Mouse (Mus musculus) ES-Bruce4 (cell line): ENCODE data around the gene Cntfr. TPM values are rescaled to one million over a fixed set of nuclear protein-coding genes. Genes with fewer than 3 reads are reported as not detected.

ENCODE experiments used
- H3K27ac ChIP-seq: 2 replicates; pipeline ENCODE4 v1.5.1; 2012; ENCODE audit warnings: low read length, inconsistent platforms; ENCODE audit not compliant: insufficient read depth
- H3K27me3 ChIP-seq: 2 replicates; pipeline ENCODE4 v1.6.1; 2012; ENCODE audit warnings: mild to moderate bottlenecking, low read length, inconsistent platforms; ENCODE audit not compliant: control insufficient read depth, poor library complexity, insufficient read depth, severe bottlenecking
- H3K36me3 ChIP-seq: 2 replicates; pipeline ENCODE4 v1.6.1; 2012; ENCODE audit warnings: inconsistent platforms, mild to moderate bottlenecking, low read length, moderate library complexity; ENCODE audit not compliant: control insufficient read depth, poor library complexity, insufficient read depth, severe bottlenecking
- H3K4me1 ChIP-seq: one replicate; pipeline ENCODE4 v1.8.1; 2011; ENCODE audit warnings: low read length; ENCODE audit not compliant: control insufficient read depth, insufficient read depth
- H3K4me3 ChIP-seq: 2 replicates; pipeline ENCODE4 v1.5.1; 2011; ENCODE audit warnings: low read depth, mild to moderate bottlenecking, low read length
- H3K9ac ChIP-seq: 2 replicates; pipeline ENCODE4 v1.6.1; 2012; ENCODE audit warnings: low read depth, mild to moderate bottlenecking, inconsistent platforms; ENCODE audit not compliant: poor library complexity, severe bottlenecking
- H3K9me3 ChIP-seq: replicated peaks from 2 replicates; pipeline ENCODE4 v1.6.1; 2012; ENCODE audit warnings: mild to moderate bottlenecking, low read length, inconsistent platforms; ENCODE audit not compliant: control insufficient read depth, poor library complexity, insufficient read depth, severe bottlenecking
- CTCF ChIP-seq: IDR thresholded peaks from one replicate; pipeline ENCODE4 v1.8.1; 2011; ENCODE audit warnings: low read depth, low read length
- EP300 ChIP-seq: IDR thresholded peaks from 2 replicates; pipeline ENCODE4 v1.6.1; 2011; ENCODE audit warnings: low read depth, low read length; ENCODE audit not compliant: insufficient read depth
- POLR2A ChIP-seq: IDR thresholded peaks from one replicate; pipeline ENCODE4 v1.8.1; 2011; ENCODE audit warnings: low read length; ENCODE audit not compliant: insufficient read depth
- polyA plus RNA-seq: library from polyadenylated mRNA; stranded (reverse); fragments of >200 nt; gene quantifications from 2 replicates; pipeline ENCODE4 v1.2.4, GENCODE M21; 2011; ENCODE audit warnings: low read depth; ENCODE audit not compliant: missing spikeins, insufficient read depth, insufficient read length

The Cntfr gene
- polyA plus RNA-seq, 1 experiment: 23.9 TPM

DNA sequence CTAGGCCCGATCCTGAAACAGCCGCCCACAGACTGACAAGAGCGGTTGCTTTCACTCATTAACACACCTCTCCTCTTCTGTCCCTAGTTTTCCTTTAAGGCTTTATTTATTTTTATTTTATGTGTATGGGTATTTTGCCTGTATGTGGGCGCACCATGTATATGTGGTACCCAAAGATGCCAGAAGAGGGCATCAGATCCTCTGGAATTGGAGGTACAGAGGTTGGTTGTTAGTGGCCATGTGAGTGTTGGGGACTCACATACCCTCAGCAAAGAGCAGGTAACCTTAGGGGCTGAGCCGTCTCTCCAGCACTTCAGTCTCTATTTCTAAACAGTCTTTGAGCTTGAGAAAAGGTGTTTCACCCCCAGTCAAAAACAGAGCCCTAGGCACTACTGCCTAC lies 18.7 kb upstream of the Cntfr start:
- TF ChIP-seq EP300 (no peak), CTCF (peak; percentile 14)
- H3K4me1 ChIP-seq: no peaks in the 10 kb centered on the region
- no peak overlapping the region for H3K4me3 ChIP-seq
- no peaks in the 10 kb centered on the region for H3K9me3 ChIP-seq
- H3K36me3 ChIP-seq: peaks cover 13% of the 10 kb centered on the region
- no peaks in the 10 kb centered on the region for H3K27me3 ChIP-seq
- no peak overlapping the region for H3K9ac ChIP-seq
- no peak overlapping the region for H3K27ac ChIP-seq

DNA sequence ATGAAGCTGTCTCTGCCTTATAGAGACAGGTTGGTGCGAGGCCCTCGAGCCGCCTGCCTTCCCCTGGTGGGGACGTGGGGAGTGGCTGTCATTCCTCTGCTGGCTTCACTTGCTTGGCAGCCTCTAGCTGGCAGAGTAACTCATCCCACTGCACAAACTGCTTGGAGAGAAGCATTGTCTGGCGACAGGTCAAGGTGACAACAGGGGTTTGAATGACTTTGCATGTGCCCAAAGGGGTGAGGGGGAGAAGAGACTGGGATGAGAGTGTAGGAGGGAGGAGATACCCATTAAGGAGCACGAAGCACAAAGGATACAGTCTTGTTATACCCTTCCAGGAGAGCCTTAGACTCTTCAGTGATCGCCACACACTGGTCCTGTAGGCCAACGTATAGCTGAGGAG lies 18.2 kb upstream of the Cntfr start:
- no peak for TF ChIP-seq POLR2A
- no peak for TF ChIP-seq EP300
- TF ChIP-seq CTCF: no peak
- Histone ChIP-seq H3K4me1 (no peaks in the 10 kb centered on the region), H3K9me3 (no peaks in the 10 kb centered on the region), H3K27me3 (no peaks in the 10 kb centered on the region), H3K36me3 (peaks cover 13% of the 10 kb centered on the region), H3K9ac (no peak overlapping the region), H3K4me3 (no peak overlapping the region), H3K27ac (no peak overlapping the region)

DNA sequence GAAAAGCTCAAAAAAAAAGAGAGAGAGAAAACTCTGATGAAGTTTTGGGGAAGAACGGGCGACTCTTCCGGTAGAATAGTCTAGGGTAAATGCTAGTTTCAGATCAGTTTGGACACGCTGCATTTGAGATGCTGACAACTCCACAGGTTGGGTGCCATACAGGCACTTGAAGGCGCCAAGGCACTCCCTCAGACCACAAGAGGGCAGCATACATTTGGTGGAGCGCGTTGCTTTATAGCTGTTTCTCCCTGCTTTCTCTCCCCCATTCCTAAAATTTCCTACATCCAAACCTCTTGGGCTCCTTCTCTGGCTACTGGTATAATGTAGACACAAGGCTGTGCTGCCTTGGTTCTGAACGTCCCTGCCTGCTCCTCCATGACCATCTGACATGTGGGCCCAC lies 17.4 kb upstream of the Cntfr start:
- Histone ChIP-seq H3K9ac (no peak overlapping the region), H3K9me3 (no peaks in the 10 kb centered on the region), H3K4me3 (no peak overlapping the region), H3K36me3 (peaks cover 7% of the 10 kb centered on the region; the same call in 1 of the 2 replicates), H3K4me1 (no peaks in the 10 kb centered on the region), H3K27ac (no peak overlapping the region), H3K27me3 (no peaks in the 10 kb centered on the region)
- TF ChIP-seq EP300 (no peak), POLR2A (no peak), CTCF (peak; percentile 88)

DNA sequence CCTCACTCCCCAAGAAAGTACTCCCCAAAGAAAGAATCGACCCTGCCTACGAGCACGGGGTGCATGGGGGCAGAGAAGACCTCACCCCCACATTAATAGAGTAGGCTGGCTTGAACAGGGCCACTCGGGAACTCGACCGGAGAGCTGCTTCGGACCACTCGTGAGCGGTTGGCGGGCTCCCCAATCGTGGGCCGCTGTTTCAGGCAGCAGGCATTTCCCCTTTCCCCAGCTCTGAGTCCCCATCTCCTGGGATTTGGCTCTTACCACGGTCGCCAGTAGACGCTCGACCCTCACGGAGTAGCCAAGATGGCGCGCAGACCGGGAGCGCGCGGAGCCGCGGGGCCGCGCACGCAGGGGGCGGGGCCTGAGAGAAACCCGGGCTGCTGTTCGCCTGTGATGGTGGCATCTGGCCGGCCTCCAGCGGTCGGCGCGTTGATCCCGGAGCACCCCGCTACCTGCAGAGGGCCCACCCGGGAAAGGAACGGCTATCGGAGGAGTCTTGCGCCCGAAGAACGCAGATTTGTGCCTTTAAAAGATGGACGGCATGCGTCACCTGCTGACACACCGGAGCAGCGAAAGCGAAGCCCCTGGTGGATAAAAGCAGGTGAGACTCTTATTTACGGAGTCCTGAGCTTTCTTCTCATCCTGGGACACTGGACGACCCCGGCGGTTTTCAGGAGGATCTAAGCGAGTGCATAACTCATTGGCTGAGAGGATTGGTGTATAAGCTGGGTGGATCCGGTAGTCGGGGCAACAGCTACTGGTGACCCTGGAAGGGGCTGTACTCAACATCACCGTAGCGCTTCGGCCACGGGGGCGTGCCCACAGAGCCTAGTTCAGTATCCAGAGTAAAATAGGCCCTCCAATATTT lies 16.5 kb upstream of the Cntfr start, which contains the start of gene Rpp25l:
Gene Rpp25l (minus strand): TSS at position 338 of the 871 bp plus-strand sequence.
- no peaks in the 10 kb centered on the region for H3K9me3 ChIP-seq
- H3K27me3 ChIP-seq: no peaks in the 10 kb centered on the region
- TF ChIP-seq EP300: no peak
- TF ChIP-seq CTCF: no peak
- peak; percentile 67 for TF ChIP-seq POLR2A
- peak within 1 kb of the TSS; percentile 95 for H3K4me3 ChIP-seq
- H3K9ac ChIP-seq: peak within 1 kb of the TSS; percentile 88
- no peak within 1 kb of the TSS for H3K27ac ChIP-seq
- 0 out of 2 replicates have a peak, but pooled peaks cover 3% of the 10 kb centered on the region for H3K36me3 ChIP-seq
- H3K4me1 ChIP-seq: no peaks in the 10 kb centered on the region

DNA sequence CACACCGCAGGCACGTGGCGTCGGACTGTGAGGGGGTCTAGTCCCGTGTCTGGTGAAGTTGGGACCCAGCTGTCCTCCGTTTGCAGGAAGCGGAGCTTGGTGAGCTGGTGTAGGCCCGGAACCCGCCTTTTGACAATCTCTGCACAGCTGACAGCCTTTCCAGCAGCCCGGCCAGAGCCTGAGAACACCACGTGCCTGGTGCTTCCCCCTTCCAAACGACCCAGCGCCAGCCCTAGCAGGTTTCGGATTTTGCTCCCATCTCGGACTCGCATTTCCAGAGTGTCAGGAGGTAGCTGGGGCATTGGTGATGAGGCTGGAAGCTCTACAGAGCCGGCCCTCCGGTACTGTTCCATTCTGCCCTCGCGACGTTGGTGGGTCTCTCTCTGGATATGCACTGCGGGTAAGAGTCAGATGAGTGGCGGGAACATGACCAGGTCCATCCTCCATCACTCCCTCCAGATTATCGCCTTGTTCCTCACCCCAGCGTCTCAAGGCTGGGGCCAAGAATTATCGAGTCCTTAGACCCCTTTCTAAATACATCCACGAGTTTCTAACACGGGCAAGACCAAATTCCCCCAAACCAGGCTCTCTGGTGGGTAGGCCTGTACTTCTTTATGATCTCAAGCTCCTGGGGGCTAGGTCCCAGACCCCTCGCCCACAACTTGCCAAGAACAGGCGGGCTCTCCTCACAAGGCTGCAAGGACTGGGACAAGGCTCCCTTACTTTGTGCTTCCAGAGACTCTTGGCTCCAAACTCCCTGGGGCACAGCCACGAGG lies 15.7 kb upstream of the Cntfr start:
- Histone ChIP-seq H3K27me3 (no peaks in the 10 kb centered on the region), H3K4me1 (no peaks in the 10 kb centered on the region), H3K27ac (no peak overlapping the region), H3K36me3 (0 out of 2 replicates have a peak, but pooled peaks cover 3% of the 10 kb centered on the region), H3K9ac (peak overlapping the region; percentile 88), H3K9me3 (no peaks in the 10 kb centered on the region), H3K4me3 (peak overlapping the region; percentile 95)
- TF ChIP-seq POLR2A (no peak), EP300 (no peak), CTCF (no peak)

DNA sequence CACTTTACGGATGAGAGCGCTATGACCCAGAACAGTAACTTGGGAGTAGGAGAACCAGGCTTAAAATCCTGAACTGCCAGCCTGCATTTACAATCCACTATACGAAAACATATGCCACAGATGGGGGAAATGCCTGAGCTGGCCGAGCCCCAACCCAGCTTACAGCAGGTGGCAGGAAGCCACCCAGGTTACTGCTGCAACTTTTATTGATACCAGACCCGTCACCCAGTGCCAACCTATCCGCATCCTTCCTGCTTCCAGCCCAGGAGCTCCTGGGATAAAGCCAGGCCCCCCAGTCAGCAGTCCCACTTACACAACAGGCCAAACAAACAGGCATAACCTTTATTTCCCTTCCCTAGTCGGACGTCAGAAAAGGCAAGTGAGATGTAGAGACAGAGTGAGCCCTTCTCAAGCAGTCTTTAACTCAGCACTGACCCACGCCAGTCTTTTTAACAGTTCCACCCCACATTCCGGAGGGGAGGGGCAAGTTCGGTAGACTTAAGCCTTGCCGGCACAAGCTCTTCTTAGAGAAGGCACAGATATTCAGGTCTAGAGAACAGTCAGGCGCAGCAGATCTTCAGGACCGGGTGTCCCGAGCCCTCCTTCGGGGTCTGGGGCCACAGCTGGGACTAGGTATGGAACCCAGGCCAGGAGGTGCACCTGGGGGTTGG lies 15.0 kb upstream of the Cntfr start:
- Histone ChIP-seq H3K9me3 (no peaks in the 10 kb centered on the region), H3K4me1 (no peaks in the 10 kb centered on the region), H3K27me3 (no peaks in the 10 kb centered on the region), H3K27ac (no peak overlapping the region), H3K36me3 (0 out of 2 replicates have a peak, but pooled peaks cover 3% of the 10 kb centered on the region), H3K4me3 (peak overlapping the region; percentile 95), H3K9ac (peak overlapping the region; percentile 88)
- no peak for TF ChIP-seq CTCF
- TF ChIP-seq POLR2A: no peak
- TF ChIP-seq EP300: no peak
